Mouse (Mus musculus): ENCODE results near the gene E2f3.

DNA sequence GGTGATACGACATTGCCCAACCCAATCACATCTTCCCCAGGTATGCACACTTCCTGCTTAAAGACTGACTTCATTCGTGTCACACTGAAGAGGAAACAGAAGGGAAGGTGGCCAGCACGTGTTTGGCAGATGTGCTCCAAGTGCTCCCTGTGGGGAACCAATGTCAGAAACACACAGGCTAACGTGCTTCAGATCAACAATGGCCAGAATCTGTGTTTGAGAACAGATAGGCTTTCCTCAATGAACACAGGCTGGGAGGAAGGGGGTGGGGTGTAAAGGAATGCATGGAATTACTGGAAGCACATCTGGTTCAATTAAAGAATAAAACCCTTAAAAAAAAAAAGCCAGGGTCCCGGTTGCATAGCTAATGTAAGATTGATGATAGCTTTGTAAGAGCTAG, 15.2 kb upstream of the E2f3 start:
- TF ChIP-seq POLR2A (IDR thresholded peaks at IDR 0.05; ENCODE audit: extremely low read depth, insufficient read depth, low read length) (no peak), CTCF (IDR thresholded peaks at IDR 0.05; ENCODE audit: extremely low read depth, insufficient read depth, low read length) (no peak)
